Mouse (Mus musculus) heart, adult 18-20 months (tissue): ENCODE measurements at regions not wholly inside any gene's neighbourhood (a gene's known extent, or its start where the extent isn't known, plus 50 kb on each side); places are given as distances from the start of the nearest gene placed in this dataset.
A peak's percentile ranks its signal among the peaks of the same experiment; 100 is the strongest.

Source experiments
- DNase-seq, 2 experiments: peaks; one replicate each; pipeline ENCODE4 v3.0.0; 2021 to 2022; ENCODE audit warnings: mixed read lengths in 1 of 2

DNA sequence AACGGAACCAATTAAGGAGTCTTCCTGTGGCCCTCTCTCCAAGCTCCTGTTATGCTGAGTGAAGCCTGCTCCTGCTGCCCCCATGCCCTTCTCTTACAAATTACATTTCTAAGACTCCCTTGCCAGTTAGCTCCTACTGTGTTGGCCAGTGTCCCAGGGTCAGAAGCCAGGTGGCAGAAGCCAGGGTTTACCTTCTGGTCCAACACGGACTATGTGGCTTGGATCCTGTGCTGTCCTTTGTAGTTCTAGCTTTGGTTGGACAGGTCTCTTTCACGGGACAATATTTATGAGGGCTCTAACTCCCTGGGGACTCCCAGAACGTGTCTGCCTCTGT, 134.3 kb downstream of the Nufip1 start:
- DNase-seq = no peak

- no peak for DNase-seq
These were observed 137.0 kb downstream of the Nufip1 start for GRCm38 (mm10) chr14:76247664-76248063.

DNA sequence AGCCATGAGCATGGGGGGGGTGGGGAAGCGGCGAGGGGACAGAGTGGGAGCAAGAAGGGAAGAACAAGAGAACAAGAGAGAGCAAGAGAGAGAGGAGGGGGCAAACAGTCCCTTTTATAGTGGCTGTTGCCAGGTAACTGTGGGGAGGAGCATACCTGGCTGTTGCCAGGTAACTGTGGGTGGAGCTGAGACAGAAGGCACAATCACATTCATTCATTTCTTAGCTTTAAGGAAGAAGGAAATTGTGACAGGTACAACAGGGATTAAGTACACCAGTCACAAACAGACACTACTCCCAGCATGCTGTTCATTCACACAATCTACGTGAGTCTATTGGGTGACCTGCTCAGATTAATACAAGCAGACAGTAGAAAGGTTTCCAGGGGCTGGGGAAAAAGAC, 143.2 kb downstream of the Nufip1 start:
- no peak for DNase-seq

- DNase-seq = peak; percentile 63 to 68
These were observed 144.1 kb downstream of the Nufip1 start for GRCm38 (mm10) chr14:76254565-76255501.

DNA sequence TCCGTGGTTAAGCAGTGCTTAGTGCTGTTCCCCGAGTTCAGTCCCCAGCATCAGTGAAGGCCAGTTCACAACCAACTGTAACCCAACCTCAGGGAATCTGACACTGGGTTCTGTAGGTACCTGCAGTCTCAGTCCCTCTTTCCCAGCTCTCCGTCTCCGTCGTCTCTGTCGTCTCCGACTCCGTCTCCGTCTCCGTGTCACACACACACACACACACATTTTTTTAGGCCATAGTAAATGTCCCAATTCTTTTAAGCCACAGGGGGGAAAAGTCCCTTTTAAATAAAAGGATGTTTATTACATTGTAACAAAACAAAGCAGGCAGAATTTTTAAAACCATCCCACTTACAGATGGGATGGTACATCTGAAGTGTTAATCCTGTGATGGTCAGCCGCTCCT, 145.3 kb downstream of the Nufip1 start:
- DNase-seq = no peak

GRCm38 (mm10) chr14:76258626-76259025, 147.9 kb downstream of the Nufip1 start:
- no peak for DNase-seq

DNA sequence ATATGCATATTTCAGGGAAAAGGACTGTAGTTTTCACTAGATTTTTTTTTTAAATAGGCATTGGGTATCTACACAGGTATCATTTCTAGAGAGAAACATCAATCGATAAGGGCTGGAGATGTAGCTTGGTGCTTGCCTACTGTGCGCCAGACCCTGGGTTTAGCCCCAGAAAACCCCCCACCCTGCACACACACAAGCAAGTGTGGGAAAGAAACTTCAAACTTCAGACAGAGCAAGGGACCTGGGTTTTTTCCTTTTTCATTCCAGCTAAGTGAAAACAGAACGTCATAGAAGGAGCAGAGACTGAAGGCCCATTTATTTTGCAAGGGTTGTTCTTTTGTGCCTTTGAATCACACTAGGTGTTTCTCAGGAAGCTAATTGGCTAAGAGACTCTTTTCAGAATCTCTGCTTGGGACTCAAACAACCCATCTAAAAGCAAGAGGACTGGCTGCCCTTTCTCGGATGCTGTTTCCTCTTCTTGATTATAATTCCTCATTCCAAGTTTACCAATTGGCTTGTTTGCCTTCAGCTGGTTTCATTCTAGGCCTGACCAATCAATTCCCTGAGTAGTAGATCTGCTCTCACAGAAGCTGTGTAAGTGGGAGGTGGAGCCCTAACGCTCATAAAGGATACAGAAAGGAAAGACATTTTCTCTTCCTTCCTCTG, 150.1 kb downstream of the Nufip1 start:
- peak in 1 of 2 experiments; percentile 7 for DNase-seq

DNA sequence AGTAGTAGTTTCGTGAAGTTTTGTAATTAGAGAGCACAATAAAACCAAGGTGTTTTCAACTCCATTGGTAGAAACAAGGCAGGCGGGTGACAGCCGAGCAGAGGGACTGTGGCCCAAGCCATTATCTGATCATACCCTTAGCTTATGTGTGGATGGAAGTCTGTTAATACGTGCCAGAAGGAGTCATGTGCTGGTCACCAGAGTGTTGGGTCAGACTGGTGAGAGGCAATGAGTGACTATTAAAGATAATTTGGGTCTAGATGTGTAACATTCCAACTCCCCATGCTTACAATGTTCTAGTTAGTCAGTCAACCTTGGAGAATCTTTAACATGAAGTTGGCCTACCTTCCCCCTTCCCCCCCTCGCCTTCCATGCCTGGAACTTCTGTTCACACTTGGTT, 151.1 kb upstream of the Tsc22d1 start:
- DNase-seq = no peak

DNA sequence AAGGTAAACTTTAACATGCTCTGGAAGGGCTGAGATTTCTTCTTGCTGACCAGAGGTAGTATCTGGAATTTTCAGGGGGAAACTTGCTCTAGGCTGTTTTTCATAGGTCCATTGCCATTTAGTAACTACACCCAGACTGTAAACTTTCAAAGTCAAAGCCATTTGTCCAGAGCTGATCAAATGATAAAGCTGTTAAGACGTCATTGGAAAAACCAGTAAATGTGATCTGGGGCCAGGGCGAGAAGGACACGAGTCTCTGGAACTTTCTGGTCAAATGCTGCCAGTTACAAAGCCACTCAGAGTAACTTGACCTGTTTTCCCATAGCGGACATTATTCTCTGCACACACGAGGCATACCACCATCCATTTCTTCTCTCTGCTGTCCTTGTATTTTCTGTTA, 148.9 kb upstream of the Tsc22d1 start:
- DNase-seq = no peak

DNA sequence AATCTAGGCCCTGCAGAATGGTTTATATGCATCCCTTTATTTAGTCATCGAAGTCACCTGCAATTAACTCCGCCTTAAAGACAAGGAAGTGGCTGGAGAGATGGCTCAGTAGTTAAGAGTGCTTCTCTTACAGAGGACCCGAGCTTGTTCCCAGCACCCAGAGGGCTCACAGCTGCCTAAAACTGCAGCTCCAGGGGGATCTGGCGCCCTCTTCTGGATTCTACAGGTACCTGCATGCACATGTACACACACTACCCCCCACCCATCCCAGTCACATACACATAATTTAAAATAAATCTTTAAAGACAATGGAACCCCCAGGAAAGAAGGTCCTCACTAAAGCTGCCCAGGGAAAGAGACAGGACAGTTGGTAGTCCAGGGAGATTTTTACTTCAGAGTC, 148.5 kb upstream of the Tsc22d1 start:
- DNase-seq = no peak

DNA sequence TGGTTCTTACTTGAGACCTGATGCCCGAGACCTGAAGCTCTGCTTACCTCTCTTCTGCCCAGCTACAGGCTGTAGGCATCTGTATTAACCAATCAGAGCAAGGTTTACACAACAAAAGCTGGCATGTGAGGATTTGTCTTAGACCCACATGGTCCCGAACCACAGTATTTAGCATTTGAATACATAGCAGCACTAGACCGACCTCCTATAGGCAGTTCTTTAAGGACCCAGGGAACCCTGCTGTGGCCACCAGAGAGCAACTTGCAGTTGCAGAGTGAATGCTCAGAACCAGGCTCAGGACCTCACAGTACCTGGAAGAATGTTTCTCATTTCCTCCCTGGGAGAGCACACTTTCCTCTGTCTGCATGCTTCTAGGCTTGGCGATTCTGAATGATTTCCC, 147.7 kb upstream of the Tsc22d1 start:
- no peak for DNase-seq

GRCm38 (mm10) chr14:76271190-76271589, 143.6 kb upstream of the Tsc22d1 start:
- no peak for DNase-seq

GRCm38 (mm10) chr14:76272840-76273239, 141.9 kb upstream of the Tsc22d1 start:
- no peak for DNase-seq

GRCm38 (mm10) chr14:76276655-76277054, 138.1 kb upstream of the Tsc22d1 start:
- DNase-seq = peak; percentile 18 to 25

DNA sequence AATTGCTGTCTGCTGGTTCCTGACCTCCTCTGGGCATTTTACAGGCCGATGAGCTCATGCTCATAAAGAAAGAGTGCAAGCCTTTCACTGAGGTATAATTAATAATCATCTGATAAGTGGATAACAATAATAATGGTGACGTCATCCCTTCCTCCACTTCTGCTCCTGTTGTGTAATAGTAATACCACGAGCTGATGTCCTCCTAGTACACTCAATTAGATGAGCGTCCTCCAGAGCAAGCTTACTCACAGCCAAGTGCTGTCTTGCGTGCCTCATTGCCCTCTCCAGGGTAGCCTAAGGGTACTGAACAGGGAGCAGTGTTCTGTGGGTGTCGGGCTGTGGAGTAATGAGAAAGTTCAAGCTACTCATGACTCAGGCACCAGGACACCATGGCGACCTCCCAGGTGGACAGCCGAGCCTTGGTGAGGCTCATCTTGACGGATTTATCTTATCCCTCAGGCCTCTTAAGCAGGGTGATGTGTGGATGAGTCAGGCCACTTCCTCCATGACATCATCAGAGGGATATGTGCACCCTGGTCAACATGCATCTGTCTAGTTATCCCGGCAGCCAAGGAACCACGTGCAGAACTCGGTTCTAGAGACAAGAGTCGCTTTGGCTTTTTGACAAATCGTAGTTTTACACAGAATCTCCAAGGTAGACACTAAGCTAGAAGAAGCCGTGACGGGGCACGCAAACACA, 135.9 kb upstream of the Tsc22d1 start:
- DNase-seq = no peak

DNA sequence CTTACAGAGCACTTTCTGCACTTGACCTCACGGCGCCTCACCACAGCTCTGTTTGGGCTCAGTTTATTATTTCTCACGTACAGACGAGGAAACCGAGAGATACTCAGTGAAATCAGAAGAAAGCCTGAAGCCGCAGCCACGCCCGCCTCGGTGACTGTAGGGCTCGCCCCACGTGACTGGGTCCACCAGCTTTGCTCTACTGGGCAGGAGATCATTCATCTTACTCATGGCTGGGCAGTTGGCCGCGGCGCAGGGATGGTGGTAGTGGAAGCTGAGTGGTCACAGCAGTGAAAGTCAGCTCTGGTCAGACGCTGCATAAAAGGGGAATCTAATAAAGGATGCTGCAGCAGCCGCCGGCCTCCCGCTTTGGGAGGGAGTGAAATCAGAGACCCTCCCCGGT, 135.2 kb upstream of the Tsc22d1 start:
- DNase-seq = no peak

DNA sequence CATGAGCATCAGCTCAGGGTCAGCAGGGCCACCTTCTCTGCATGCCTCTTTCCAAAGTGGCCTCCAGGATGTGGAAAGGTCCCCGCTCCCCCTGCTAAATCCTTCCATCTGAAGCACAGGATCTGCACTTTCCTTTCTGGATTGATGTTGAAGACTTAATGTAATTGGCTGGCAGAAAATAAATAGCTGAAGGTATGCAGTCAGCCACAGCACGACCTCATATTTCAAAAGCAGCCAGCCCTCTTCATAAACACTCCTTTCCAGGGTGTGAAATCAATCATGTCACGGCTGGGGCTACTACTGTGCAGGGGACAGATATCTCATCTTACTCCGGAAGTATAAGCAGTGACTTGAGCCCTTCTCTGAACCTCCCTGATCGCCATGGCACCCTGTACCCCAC, 132.9 kb upstream of the Tsc22d1 start:
- DNase-seq = no peak

DNA sequence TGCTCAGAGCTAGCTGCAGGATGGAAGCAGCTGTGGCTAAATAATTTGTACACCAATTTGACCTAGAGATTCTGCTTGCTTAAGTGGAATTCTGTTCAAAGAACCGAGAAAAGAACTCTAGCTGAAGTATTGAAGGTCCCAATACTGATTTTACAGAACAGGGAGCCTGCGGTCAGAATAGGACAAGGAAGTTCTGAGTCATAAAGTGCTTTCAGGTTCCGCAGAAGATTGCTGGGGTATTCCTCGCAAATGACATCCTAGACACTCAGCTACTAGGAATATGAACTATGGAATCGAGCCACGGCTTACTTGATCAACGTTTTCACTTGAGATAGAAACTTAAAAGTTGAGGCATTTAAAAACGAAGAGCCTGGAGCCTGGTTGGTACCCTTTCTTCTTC, 127.0 kb upstream of the Tsc22d1 start:
- peak in 1 of 2 experiments; percentile 52 for DNase-seq

DNA sequence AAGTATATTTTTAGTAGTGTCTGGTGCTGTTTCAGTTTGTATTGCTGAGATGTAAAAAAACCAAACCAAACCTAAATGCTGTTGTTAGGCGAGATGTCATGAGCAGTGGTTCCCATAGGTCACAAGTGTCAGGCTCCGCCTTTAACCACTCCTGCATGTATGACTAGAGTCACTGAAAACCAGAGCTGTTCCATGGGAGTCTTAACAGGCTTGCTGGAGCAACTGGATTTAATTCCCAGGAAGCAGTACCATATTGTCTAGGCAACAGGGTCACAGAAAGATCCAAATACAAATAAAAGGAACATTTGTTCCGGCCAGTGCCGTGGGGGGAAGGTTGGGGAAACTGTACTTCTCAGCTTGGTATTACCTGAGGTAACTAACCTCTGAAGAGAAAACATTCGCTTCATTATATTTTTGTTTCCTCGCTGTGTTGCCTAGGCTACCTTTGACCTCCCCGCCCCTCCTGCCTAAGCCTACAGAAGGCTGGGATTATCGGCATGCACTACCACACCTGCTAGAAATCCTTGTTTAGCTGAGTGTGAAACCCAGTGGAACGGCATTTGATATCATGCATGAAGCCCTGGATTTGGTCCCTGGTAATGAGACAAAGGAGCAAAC, 124.3 kb upstream of the Tsc22d1 start:
- no peak for DNase-seq

GRCm38 (mm10) chr14:76292211-76292610, 122.5 kb upstream of the Tsc22d1 start:
- DNase-seq = no peak

DNA sequence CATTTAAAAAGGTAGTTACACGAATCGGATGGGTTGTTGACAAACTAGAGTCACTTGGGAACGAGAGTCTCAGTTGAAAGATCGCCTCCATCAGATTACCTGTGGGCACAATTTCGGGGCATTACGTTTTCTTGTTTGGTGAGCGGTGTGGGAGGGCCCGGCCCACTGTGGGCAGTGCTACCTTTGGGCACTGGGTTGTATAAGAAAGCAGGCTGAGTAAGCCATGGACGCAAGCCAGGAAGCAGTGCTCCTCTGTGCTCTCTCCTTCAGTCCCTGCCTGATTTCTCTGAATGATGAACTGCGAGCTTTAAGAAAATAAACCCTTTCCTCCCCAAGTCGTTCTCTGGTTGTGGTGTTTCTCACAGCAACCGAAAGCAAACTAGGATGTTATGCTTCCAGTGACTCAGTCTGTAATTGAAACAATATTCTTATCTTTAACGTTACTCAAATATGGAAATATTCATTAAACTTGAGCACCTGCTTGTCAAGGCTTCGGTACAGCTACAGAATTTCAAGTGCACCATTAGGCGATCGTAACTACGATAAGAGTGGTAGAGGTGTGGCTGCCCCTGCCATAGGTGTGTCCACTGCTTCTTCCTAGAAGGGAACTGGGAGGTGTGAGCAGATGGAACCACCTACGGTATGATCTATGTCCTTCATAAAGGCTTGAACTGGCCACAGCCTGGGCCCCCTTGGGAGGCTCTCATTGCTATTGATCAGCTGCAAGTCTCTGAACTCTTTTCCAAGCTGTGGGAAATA, 119.2 kb upstream of the Tsc22d1 start:
- no peak for DNase-seq

GRCm38 (mm10) chr14:76297864-76298263, 116.9 kb upstream of the Tsc22d1 start:
- DNase-seq = no peak
